Mouse (Mus musculus): ENCODE results near the gene Hmgcl.

The Hmgcl gene

DNA sequence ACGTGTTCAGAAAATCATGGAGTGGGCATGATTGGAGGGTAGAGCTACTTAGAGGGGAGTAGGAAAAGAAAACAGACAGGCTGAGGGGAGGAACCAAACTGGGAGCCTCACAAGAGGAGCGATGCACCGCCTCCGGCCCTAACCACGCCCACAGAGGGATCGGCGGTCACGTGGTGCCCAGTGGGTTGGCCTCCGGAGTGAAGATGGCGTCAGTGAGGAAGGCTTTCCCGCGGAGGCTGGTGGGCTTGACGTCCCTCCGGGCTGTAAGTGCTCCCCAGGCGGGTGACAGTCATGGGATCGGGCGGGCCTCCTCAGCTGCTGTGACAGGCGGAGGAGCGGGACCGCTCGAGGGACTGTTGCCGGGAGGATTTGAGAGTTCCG is at the start of gene Hmgcl:
Hmgcl (plus strand) TSS at position 171 of the 381 bp plus-strand sequence.
- peak; percentile 97 for DNase-seq

DNA sequence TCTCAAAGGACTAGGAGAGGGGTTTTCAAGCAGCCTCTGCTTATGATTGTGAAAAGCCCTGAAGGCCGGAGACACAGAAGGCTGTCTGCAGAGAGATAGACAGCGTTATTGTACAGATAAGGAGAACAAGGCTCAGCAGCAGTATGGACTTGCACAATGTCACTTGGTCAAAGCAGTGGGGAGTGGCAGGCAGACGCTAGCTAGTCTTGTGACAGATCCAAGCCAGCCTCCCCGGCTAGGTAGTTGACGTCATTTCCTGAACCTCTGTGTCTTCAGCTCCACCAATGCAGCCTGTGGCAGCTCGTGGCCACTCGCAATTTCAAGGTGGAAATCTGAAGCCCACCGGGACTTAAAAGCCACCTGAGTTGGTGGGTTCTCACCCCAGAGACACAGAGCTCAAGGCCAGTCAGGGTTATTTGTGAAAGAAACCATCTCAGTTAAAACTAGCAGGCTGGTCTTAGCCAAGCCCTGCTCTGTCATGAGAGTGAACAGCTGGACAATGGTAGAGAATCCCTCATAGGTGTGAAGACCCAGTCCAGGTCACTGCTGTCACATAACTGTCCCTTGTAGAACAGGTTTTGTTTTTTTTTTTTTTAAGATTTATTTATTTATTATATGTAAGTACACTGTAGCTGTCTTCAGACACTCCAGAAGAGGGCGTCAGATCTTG is 47.7 kb upstream of the Hmgcl start:
- no peak for DNase-seq

DNA sequence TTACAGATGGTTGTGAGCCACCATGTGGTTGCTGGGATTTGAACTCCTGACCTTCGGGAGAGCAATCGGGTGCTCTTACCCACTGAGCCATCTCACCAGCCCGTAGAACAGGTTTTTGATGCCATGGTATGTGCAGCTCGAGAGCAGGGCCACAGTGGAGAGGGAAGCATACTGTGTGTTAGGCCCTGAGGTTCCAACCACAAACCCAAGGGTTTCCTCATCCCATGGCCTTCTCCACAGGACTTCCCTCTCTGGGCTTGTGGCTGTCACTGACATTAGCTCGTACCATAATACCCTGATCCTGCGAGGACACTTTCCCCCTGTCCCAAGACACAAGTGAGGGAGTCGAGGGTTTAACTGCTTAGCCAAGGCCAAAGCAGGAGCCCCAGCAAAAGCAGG is 47.2 kb upstream of the Hmgcl start:
- DNase-seq: no peak

DNA sequence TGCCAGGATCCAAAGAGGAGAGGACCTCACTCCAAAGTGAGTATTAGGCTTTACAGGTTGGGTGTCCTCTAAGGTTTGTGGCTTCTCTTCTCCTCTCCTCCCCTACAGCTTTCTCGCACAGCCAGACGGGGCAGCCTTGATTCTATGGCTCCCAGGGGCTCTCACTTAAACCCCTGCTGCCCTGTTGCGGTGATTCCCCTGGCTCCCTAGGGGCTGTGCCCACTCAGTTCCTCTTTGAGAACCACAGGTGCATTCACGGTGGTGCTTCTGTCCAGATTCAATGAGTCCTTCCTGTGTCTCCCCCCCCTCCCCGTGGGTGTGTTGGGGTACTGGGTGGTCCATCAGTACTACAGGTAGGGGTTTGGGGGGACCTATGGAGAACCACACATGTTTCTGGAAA is 46.2 kb upstream of the Hmgcl start:
- no peak for DNase-seq

DNA sequence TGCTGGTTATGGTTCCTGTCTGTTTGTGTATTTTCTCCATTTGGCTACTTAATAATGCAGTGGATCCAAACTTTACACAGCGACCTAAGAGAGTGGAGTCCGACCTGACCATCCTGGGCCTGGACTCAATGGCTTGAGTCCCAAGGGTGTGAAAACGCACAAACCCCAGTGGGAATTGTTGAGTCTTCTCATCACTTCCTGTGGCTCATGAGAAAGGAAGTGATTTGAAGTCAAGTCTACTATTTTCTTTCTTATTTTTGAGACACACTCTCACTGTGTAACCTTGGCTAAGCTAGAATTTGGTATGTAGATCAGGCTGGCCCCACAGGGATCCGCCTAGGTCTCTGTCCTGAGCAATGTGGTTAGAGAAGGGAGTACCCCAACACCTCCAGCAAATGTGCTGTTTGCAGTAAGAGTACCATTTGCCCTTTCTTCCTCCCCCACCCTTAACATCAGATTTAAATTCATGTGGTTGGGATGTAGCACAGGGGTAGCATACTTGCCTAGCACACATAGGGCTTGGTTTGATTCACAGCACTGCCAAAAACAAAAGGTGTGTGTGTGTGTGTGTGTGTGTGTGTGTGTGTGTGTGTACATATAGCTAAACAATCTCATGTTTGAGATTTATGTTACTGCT is 43.5 kb upstream of the Hmgcl start:
- no peak for DNase-seq

DNA sequence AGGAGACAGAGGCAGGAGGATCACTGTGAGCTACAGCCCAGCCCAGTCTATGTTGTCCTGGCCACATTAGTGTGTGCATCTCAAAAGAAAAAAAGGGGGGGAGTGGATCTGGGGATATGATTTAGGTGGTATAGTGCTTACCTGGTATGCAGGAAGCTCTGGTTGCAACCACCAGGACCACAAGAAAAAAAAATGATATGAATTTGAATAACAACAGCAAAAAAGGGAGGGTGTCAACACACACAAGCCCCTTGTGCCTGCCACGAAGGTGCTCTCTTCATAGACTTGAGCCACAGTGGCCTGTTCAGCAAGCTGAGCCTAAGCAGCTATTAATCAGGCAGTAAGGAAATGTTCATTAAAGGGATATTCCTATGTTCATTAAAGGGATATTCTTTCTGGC is 41.4 kb upstream of the Hmgcl start:
- no peak for DNase-seq

DNA sequence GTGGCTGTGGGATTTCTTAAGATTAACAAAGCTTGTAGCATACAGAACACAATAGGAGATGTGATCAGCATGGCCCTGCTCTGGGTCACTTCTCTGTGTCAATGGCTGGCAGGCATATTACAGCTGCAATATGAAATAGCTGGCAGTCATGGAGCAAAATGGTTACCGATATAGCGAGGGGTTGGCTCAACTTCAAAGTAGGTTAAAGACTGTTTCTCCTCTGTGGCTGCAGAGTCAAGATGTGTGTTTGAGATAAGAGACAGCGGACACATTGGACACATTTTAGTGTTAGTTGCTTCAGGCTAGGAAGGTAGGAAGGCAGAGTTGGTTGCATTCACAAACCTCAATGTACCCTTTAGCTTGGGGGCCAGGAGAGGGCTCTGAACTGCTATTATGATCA is 39.6 kb upstream of the Hmgcl start:
- DNase-seq: no peak

DNA sequence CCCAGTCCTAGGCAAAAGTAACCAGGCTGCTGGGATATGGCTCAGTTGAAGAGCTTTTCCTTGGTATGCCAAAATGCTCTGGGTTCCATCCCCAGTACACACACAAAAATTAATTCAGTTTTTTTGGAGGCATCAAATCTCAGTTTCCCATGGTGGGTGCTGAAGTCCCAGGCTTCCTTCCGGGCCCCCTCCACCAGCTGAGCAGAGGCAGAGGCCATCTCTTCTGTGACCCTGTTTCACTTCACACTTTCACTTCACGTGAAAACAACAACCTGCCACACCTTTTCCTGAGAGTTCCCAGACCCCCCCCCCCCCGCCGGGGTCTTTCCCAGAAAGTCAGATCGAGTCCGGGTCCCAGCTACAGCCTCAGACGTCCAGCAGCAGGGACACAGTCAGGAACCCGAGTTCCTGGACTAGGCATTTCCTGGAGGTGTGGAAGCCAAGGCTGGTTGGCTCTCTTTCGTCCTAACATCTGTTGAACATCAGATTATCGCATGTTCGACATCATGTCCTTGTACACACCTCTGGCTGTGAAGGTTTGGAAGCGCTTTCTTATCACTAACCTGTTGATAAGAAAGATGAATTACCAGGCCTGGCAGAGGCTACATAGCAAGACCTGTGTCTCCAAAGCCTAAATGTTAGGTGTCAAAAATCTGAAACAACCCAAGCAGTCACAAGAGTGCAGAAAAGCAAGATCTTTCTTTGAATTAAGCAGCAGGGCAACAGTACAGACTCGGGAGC is 36.8 kb upstream of the Hmgcl start:
- DNase-seq: no peak

DNA sequence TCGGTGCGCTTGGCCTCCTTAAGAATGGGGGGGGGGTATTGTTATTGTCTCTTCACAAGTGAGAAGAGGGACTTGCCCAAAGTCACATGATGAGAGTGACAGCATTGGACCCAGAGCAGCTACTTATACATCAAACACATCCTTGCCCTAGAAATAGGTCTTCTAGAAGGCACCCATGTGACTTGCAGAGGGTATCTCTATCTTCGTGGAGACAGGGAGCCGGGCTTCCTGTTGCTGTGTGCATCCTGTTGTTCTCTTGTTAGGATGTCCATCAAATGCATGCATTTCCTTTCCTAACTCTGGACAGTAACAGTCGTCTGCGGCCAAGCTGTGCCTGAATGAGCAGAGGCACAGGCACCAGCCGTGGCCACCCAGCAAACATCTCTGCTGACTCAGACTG is 34.7 kb upstream of the Hmgcl start:
- peak; percentile 60 for DNase-seq

DNA sequence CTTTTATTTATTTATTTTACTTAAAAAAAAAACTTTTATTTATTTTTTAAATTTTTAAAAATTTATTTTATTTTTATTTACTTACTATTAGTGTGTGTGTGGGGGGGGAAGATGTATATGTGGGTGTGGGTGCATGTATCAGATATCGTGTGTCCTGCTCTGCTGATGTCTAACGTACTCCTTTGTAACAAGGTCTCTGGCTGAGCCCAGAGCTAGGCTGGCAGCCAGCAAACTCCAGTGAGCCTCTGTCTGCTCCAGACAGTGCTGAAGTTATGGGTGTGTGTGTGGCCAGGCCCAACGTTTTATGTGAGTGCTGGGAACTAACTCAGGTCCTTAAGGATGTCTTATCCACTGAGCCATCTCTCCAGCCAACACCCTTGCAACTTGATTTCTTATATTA is 34.1 kb upstream of the Hmgcl start:
- DNase-seq: no peak

DNA sequence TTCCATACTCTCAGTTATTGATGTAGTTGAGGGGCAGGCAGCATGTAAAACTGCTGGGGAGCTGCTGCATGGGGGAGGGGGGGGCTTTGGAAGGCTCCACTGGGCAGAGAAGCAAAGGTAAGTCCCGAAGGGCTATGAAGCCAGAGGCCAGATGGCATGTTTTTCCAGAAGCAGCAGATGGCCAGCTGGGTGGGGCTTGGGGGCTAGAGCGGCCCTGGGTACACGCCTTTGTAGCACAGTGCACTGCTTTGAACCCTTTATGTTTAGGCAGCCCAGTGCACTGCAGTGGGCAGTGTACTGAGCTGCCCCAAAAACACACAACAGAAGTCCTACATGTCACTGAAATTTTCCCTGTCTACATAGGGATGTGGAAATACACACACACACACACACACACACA is 33.4 kb upstream of the Hmgcl start:
- DNase-seq: no peak

DNA sequence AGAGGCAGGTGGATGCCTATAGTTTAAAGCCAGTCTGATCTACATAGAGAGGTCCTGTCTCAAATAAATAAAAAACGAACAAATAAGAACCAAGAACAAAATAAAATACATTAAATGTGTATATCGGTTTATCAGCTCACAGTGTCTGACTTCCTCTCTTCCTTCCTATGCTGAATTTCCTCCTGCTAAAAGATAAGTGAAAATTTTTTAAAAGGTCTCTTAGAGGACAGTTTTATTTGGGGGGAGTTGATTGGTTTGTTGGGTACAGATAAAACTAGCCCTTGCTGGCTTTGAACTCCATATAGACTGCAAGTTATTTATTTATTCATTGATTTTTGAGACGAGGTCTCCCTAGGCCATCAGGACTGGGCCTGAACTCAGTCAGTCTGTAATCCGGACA is 32.8 kb upstream of the Hmgcl start:
- DNase-seq: no peak

DNA sequence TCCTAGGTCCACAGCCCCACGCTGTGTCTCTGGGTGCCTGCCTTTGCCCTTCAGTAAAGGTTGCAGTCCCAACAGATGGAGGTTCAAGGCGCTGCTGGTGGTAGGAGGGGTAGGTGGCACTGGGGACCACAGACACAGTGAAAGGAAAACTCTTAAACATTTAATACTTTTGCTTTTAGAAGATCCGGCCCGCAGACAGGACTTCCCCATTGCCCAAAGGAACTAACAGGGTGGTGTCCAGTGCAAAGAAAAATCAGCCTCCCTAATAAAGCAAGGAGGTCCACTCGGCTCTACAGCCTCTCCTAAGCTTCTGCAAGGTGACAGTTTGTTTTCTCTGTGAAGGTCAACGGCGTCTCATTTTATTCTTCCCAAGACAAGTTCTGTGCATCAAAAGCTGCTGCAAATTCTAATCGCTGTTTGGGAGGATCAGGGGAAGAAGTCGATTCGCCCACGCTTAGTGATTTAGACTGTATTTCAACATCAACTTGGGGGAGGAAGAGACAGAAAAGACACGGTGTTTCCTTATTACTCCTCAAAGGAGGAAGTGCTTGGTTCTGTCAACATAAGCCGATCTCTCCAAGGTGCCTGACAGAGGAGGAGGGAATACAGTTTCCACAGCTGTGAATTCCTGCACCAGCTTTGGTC is 27.5 kb upstream of the Hmgcl start:
- no peak for DNase-seq

DNA sequence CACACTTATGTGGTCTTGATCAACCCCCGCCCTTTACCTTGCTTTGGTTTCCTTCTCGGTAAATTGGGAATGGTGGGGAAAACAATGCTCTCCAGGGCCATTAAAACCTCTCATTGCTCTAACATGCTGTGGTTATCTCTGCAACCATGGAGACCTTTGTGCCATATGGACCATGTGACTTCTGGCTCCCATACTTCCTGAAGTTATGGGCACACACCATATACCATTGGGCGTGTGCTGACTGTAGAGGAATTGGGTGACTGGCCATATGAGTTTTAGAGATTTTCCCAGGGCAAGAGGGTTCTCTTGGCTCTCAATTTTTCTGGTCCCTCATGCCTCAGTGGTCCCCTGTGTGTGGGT is 27.0 kb upstream of the Hmgcl start:
- no peak for DNase-seq

DNA sequence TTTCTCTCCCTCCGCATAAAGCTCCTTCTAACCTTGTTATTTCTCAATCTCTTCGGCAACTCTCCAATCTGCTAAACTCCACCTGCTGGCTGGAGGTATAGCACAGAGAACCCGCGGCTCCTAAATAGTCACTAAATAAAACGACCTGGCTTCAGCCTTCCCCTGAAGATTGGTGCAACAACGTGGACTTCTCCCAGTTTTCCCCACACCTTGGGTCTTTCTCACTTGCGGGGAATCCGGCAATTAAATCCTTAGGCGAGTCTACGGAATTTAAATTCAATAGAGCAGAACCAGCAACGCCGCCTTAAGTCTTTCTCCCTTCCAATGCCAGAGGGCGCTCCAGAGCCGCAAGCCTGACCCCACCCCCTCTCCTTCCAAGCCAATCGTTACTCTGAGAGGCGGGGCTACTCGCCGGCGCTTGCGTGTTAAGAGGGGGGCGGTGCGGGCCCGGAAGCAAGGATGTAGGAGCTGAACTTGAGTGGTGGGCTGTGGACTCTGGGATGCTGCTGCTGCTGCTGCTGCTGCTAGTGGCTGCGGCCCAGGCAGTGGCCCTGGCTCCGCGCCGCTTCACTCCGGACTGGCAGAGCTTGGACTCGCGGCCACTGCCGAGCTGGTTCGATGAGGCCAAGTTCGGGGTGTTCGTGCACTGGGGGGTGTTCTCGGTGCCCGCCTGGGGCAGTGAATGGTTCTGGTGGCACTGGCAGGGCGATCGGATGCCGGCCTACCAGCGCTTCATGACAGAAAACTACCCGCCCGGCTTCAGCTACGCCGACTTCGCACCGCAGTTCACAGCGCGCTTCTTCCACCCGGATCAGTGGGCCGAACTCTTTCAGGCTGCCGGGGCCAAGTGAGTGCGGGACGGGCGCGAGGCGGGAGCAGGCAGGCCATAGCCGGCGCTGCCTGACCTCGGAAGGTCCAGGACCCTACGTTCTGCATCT is 25.7 kb upstream of the Hmgcl start, which contains the start of gene Fuca1:
Fuca1 (plus strand) TSS at position 432 of the 938 bp plus-strand sequence.
- peak; percentile 97 for DNase-seq

DNA sequence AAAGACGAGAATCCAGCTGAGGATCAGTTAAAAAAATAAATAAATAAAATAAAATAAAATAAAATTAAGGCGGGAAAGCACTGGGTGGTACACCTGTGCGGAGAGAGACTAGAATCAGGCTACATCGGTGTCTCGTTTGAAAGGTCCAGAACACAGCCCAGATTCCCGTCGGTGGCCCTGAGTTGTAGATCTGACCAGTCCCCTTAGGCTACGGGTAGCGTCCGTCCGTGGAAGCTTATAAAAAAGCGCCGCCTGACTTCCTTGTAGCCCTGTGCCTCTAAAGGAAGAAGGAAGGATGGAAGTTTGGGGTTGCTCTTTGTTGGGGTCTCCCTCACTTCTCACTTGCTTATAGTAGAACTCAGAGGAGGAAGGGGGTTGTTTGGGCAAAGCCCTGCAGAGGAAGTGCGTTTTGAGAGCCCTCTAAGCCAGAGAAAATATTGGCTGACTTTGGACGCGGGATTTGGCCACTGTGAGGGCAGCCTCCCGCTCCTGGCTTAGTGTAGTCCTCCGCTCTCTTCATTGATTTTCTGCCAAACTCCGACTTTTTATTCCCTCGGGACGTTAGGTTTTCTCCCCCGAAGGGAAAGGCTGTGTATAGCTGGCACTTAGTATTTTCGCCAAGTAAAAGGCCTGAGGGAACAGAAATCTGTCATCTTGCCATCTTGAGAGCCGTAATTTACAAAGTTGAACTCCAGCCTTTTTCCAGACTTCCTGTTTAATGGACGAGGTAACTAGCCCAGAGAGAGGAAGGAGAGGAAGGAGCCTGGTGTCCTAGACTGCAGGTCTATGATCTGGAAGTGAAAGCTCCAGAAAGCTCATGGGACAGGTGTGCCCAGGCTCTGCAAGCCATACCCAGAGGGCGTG is 24.8 kb upstream of the Hmgcl start:
- DNase-seq: peak; percentile 37

DNA sequence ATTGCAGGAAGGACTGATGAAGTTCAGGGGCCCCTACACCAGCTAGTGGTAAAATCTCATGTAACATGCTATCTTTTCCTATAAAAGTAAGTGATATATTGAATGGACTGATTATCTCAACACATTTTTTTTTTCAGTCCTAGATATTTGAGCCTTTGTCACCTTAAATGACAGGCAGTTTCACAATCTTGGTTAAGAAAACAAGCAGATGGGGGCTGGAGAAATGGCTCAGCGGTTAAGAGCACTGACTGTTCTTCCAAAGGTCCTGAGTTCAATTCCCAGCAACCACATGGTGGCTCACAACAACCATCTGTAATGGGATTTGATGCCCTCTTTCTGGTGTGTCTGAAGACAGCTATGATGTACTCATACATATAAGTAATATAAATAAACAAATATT is 24.1 kb upstream of the Hmgcl start:
- no peak for DNase-seq

DNA sequence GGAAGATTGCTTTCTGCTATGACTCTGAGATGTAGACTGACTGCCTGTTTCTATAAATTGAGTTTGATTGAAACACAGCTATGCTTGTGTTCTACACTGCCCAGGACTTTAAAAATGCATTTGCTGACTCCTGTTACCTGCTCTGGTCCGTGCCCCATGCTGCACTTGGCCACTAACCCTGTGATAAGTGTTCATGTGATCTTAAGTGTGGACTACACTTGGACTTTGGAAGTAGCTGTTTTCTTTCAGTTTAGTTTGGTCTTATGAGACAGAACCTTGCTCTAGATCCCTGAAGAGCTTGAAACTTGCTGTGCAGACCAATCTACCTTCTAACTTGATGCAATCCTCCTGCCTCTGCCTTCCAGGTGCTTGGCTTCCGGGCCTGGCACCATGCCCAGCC is 21.8 kb upstream of the Hmgcl start:
- peak; percentile 51 for DNase-seq

DNA sequence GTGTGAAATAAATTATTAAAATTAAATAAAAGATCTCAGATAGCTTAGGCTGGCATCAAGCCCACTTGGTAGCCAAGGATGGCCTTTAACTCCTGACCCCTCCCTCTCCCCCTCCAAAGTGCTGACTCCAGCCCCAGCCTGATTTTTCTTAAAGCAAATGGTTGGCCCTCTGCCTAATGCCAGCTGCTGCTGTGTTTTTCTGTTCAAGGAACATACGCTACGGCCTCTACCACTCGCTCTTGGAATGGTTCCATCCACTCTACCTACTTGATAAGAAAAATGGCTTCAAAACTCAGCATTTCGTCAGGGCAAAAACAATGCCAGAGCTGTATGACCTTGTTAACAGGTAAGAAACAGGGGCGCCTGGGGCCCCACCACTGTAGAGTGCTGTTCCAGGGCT is 20.9 kb upstream of the Hmgcl start:
- DNase-seq: peak; percentile 56

DNA sequence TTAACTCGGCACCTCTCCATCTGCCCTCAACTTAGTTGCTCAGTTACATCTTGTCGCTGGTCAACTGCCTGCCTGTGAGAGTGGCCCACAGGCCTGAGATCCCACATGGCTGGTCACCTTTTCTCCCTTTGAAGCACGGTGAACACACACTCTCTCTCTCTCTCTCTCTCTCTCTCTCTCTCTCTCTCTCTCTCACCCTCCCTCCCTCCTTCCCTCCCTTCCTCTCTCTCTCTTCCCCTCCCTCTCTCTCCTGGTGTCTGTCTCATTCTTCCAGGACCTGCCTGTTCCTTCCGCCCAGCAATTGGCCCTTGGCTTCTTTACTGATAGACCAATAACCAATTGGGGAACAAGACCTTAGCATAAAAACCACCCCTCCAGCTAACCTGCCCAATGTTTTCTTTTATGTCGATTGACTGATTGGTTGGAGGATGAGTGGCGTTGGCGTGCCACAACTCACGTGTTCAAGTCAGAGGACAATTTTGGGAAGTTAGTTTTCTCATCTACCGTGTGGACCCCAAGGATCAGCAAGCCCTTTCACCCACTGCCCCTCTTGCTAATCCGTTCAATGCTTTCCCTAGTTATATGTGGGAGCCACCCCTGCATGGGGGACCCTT is 19.9 kb upstream of the Hmgcl start:
- DNase-seq: no peak

DNA sequence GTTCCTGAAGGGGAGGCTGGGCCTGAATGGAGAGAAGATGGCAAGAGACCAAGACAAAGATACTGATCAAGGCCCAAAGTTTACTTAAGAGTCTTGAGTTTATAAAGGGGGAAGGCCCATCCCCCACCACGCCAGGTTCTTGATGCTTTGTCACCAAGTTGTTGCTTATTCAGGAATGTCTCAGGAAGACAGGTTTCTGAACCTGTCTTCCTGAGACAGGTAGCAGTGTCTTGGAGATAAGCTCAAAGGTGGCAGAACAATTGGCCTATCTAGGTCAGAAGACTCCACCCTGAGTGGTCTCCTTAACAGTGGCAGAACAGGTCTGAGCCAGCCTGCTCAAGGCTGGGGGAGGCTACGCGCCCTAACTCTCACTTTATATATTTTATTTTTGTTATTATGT is 19.4 kb upstream of the Hmgcl start:
- no peak for DNase-seq

All from kidney, postnatal 14 days (tissue).